Mouse (Mus musculus): ENCODE measurements around the gene C9. TPM values are rescaled to one million over a fixed set of nuclear protein-coding genes. Genes with fewer than 3 reads are reported as not detected.

C9 gene
- total RNA-seq, 2 experiments from 2014 or later, result not detected

DNA sequence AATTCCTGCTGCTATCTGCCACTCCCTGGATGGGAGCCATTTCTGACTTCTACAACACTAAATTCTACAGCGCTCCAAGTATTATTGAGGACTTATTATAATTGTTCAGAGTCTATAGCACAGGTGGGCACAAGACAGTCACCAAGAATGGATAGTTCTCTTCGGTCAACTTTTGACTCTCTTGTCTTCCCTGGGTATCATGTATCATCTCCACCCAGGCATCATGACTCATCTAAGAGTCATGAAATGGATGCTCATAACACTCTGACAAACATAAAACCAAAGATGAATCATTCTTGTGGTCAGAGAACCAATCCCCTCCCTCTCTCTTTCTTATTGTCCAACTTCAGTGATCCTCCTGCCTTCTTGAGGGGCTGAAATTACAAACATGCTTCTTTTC lies 47.3 kb downstream of the C9 start:
- no peak for DNase-seq

DNA sequence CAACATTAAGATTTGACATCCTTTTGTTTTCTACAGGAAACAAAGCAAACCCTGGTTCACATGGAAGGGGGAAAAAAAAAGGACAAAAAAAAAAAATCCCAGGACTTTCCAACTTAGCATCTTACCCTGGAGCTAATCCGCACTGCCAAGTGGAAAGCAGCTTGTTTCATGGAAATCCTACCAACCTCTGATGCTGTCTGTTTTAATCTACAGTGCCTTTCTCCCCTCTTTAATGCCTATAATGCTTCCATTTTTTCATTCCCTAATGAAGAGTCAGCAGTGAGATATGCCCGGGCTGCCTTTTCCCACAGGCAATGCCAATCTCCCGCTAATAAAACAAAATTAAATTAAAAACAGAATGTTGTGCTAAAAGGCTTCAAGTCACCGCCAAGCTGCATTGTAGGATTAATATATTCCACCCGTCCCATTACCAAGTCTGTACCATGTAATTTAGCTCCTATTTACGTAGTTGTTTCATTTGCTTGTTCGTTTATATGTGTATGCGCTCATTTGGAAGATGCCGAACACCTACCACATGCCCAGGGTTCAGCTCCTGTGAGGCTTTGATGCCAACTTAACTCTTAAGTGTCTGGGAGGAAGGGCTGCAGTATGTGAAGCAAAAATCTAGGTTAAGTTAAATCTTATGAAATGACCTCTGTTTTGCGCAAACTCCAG lies 53.4 kb downstream of the C9 start:
- no peak for DNase-seq

DNA sequence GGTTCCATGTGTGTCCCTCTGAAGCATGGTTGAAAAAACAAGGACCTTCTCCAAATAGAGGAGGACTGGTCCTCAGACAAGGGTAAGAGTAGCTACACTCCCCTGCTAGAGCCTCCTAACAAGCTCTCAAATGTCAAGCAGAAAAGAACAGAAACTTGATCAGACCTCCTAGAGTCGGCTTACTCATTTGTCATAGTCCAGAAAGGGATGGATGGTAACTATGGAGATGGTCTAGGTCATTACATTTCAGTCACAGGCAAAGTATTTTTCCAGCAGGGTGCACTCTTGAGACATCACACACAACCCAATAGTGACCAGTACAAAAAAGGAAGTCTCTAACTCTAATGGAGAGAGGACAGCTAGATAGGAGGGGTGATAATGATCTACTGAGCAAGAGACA lies 55.7 kb downstream of the C9 start:
- DNase-seq, result no peak

GRCm38 (mm10) chr15:6517525-6517924 lies 72.4 kb downstream of the C9 start:
- no peak for DNase-seq

DNA sequence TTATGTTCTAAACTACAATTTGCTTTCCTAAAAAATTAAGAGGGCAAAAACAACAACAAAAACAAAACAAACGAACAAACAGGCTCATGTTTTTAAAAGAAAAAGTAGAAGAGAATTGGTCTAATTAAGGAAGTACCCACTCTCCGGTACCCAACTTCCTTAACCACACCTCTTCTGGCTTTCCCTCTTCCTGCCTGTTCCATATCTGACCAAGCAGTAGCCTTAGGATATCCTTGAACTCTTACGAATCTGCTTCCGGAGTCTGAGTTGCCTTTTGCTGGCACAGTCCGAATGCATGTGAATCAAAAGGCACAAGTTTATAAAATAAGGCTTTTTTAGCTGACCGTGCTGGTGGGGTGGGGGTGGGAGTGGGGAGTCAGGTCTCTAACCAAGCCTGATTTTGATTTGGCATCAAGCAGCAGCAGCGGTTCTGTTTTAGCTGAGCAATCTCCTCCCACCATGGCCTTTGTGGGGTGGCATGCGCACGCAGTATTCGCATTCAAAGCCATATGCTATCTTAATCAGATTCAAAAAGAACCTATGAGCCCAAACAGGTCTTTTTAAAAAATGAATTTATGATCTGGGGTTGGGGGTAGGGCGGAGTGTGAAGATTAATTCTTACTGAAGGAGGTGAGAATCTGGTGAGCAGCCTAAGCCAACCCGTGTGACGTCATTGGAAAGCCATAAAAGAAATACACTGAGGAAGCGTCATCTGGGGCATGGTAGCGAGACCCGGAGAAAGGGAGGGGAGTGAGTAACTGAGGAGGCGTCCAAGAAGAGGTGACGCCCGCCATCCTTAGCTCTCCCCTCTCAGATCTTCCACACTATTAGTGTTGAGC lies 74.5 kb downstream of the C9 start:
- DNase-seq, result no peak

DNA sequence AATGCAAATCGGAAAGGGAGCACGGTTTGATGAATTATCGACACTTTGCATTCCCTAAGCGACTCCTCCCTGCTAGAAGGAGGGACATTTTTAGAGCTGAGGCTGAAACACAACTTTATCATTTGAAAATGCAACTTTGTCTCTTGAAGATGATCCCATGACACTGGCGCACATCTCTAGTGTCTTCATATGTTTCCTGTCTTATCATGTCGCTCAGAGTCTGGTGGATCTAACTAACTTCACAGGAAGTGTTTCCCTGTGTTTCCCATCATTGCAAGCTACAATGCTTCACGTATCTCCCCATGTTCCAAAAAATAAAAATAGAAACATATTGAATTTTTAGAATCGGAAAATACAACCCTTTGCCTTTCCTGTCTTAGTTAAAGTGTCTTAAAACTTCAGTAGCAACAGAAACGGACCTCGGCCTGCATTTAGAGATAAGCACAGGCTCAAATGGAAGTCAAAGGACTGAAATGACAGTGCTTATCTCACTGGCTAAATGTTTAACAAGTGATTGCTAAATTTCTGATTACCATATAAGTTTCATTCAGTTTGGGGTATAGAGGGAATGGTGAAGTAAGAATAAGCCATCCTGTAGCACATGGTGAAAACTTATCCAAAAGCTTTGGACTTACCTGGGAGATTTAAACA lies 75.5 kb downstream of the C9 start:
- no peak for DNase-seq

- DNase-seq, result no peak
These were observed 77.6 kb downstream of the C9 start, which contains the start of gene Fyb for GRCm38 (mm10) chr15:6522653-6523167. Gene Fyb (plus strand): TSS chr15:6522853.

GRCm38 (mm10) chr15:6524801-6525200 lies 79.7 kb downstream of the C9 start:
- no peak for DNase-seq

GRCm38 (mm10) chr15:6525386-6525785 lies 80.3 kb downstream of the C9 start:
- no peak for DNase-seq

DNA sequence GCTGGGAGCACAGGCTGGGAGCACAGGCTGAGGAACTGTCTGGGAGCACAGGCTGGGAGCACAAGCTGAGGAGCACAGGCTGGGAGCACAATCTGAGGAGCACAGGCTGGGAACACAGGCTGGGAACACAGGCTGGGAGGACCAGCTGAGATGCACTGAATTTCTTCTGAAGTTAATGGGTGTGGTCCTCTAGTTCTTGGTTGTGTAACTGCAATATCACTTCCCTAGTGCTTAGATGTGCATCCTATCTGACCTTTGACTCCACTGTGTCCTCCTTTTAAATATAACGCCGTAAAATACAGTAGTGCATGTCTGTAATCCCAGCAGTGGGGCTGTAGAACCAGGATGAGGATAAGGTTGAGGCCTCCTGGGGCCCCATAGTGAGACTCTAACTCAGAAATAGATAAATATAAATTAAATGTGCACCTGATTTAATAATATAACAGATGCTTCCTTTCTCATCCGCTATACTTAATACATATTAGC lies 88.8 kb downstream of the C9 start:
- no peak for DNase-seq

- DNase-seq, result no peak
These were observed 89.5 kb downstream of the C9 start for GRCm38 (mm10) chr15:6534592-6534991.

DNA sequence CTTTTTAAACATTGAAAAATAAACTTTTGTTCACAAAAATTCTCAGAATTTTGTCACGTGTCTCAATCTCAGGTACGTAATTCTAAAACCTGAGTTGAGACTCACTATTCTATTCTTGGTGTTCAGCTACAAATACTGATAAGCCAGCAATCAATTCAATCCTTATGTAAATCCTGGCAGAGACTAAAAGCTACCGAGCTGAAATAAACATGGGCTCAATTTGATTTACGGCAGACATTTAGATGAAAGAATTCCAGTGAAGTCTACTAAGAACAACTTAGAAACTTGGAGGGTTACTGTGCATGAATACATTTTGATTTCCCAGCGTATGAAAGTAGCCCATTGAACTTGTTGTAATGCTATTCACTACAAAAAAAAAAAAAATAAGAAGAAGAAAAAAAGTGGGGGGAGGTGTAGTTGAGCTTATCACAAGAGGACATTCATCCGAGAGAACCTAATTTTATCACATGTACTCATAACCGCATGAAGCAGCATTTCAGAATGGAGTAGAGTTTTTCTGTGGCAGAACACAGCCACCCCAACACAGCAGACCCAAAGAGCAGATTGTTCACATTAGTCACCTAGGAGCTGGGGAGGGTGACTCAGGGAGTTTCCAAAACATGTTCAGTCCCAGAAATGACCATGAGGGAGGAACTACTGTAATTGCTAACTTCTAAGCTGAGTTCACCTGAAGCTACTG lies 94.7 kb downstream of the C9 start:
- DNase-seq, result no peak

Other genes starting within 250 kb of the C9 start
- 10 to 100 TPM; 45.2 to 49.0 TPM for gene Dab2, start 145.5 kb upstream of the C9 start, total RNA-seq (2021)
- gene Fyb, start 77.5 kb downstream of the C9 start, total RNA-seq (2021), result 10 to 100 TPM in 1 of 2 experiments, 1 to 10 TPM in 1; 6.1 to 24.8 TPM

Data from heart, postnatal 4 days (tissue).